Mouse (Mus musculus) spleen, postnatal 10 days (tissue): ENCODE measurements around the gene Nav3.

Source experiments
- DNase-seq, 2 experiments: peaks; one replicate each; pipeline ENCODE4 v3.0.0; 2021 to 2022; ENCODE audit warnings: low spot score in 2 of 2

Gene Nav3

DNA sequence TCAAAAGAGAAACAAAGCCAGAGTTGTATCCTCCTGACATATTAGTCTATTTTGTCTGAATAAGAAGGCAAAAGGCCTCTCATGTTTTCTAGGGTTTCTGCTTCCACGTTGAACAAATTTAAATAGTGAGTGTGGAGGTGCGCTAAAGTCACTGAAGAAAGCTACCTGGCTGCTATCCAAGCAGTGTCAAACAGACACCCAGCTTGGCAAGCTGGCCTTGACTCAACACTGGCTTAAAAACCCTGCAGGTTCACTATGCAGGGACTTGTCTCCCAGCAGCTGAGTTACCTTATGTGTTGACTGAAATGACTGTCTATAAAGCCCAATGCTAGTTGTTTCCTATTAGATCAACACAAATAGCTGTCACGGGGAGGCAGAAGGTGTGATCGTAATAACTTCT lies 612.3 kb downstream of the Nav3 start:
- DNase-seq = no peak

DNA sequence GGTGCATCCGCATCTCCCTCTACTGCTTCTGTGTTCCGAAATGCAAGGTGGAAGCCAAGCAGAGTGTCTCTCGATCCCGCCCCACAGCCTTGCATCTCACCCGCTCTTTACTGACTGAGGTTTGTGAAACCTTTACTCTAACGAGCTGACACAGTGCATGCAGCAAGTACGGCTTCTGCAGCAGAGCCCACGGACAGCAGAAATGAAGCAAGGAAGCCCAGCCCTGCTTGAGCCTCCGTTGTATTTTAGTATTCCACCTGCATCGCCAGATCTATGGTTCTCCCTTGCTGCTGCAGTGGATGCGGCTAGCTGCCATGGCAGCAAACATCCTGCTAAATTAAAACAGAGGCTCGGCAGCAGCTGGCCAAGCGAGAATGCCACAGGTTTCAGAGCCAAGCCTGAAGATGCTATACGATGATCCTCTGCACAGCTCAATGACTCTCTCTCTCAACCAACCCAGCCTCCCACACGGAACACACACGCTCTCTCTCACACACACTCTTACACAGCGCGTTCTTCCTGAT lies 623.2 kb downstream of the Nav3 start:
- DNase-seq = no peak

DNA sequence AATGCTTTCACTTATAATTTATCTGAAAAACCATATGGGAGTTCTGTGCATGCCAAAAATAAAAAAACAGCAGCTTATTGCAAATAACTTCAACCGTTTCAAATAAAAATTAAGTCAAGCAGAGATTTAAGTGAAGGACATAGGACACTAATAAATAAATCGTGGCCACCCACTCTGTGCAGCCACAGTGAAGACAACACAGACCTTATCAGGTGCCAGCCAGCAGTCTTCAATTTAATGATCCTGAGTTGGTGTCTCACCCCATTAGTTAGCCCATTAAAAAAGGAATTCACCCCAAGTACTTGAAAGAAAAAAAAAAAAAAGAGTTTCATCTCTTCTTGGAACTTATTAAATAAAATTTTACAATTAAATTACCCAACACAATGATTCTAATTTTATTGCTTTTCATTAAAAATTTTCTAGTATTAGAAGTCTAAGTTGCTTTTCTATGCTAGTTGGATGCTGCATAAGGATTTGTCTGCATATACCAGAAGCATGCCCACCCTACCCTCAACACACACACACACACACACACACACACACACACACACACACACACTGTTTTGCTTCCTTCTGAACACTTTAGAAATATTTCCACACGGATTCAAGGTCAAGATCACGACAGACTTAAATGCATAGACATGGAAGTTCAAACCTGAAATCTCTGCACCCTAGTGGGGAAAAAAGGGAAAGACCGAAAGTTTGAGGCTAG lies 649.1 kb downstream of the Nav3 start:
- DNase-seq = no peak

DNA sequence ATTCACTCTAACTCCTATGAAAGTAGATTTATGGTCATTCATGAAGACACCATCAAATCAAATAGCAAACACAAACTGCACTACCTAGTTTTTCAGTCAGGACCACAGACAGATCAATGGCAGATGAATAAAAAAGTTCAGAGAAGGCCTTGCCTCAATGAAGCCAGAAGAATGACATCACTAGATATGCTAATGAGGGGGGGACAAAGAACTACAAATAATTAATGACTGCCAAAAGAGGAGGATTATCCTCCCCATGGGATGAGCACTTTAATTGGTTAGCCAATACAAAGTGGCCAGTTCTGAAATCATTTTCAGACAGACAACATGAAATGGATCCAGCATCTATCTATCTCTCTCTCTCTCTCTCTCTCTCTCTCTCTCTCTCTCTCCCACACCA lies 652.6 kb downstream of the Nav3 start:
- no peak for DNase-seq

DNA sequence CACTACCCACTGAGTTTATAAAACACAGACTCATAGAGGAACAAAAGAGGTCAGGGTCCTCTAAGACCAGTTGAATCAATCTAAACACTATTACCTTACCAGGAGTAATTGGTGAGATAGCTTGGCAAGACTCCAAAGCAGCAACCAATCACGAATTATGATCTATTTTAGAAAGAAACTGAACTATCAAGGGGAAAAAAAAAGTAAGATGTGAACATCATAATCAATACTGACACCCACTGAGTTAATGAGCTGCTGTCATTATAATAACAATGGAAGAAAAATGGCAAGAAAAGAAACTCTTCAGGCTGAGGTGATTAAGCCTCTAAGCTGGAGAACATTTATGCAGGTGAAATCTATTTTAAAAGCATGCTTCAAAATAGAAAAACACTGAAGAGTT lies 653.8 kb downstream of the Nav3 start:
- no peak for DNase-seq

GRCm38 (mm10) chr10:109799246-109799645 lies 656.8 kb downstream of the Nav3 start:
- no peak for DNase-seq

GRCm38 (mm10) chr10:109796981-109797380 lies 659.0 kb downstream of the Nav3 start:
- no peak for DNase-seq

- DNase-seq = no peak
These were observed 662.5 kb downstream of the Nav3 start for GRCm38 (mm10) chr10:109793491-109793890.

DNA sequence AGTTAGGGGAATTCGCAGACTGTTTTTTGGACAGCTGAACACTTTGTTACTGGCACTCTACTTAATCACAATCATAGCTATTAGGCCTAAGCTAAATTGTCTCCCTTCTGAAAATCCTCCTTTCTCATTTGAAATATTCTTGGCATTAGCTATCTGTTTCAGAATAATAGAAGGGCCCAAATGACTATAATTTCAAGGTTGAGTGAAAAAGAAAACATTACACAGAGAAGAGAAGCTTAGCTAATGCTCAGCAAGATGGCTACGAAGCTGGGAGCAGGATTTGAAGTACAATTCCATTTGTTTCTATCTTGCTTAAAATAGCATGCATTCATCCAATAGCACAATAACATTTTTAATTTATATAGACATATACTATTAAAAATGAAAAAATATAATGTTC lies 667.3 kb downstream of the Nav3 start:
- DNase-seq = no peak

DNA sequence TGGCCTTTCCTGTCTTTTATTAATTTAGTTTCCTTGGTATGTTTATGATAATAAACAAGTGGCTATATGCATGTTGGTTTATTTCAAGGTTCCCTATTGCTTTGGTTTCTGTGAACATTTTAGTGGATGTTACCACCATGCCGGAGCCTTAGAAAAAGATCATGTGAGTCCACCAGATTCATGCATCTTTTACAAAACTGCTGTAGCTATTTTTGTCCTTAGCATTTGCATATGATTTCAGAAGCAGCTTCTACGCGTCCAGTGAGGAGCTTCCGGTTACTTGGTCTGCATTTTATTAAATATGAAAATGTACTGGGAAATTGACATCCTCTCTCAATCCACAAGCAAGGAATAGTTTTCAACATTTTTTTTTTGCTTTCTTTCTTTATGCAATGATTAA lies 676.9 kb downstream of the Nav3 start:
- DNase-seq = no peak

DNA sequence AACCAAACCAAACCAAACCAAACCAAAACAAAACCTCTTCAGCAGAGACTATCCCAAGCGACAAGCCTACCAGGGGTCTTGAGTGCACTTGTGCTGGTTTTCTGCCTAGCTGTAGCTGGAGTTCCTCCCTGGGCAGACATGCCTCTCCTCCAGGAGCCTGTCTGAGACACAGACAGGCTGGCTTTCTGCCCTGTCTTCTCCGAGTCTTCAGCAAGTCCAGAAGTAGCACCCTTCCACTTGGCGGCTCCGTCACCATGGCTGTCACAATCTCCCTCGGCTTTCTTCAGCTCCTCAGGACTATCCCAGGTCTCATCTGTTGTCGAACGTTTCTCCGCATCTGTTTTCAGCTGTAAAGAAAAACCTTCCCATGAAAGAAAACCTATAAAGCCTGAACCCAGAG lies 686.9 kb downstream of the Nav3 start:
- no peak for DNase-seq

- peak in 1 of 2 experiments; percentile 25 for DNase-seq
These were observed 690.4 kb downstream of the Nav3 start for GRCm38 (mm10) chr10:109765650-109766049.

DNA sequence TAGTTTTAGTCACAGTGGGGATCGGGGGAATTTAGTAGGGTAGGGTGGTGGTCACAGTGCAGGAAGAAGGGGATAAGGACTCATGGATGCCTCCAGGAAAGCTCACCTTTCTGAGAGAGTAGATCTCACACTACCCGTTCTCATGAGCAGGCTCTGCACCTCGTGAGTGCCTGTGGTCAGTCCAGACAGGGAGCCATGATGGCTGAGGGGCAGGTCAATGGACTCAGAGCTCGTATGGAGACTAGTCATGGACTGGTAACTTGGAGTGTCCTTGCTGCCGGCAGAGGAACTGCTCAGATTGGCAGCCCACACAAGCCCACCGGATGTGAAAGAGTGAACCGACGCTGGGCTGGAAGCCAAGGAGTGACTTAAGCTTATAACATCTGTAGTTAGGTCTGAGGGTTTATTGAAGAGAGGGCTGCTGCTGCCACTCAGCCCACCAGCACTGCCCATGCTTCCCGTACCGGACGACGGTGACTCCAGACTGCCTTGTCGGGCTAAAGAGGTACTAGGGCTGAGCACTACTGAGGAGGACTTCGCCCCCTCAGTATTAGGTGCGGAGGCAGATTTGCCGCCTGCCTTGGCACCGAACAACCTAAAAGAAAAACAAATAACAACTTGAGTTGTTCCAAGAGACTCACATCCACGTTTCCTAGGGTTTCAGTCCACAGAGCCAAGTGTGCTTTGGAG lies 691.4 kb downstream of the Nav3 start:
- DNase-seq = no peak

DNA sequence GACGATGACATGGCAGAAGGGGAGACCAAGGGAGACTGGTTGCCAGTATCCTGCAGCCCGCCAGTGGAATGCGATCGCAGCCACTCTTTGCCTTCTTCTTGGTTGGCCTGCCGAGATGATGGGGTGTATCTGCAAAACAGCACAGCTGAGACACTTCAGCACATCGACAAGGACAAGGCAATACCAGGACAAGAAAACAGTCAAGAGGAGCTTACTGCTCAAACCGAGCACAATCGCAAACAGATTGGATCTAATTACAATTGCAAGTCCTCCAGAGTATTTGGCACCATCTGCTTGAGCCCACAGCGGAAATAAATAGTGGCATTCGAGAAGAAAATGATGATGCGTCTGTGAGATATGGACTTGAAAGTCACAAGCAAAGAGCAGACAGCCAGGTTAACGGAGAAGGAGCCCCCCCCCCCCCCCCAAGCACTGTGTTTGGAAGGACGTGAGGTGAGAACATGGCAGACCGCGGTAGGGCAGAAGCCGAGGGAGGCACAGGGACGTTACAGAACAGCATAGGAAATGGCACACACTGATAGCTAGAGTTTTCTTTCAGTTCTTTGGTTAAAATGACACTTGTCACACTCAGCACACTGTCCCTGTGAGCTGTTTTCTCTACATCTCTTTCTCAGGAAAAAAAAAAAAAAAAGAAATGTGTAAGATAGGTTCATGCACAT lies 696.9 kb downstream of the Nav3 start:
- no peak for DNase-seq

- DNase-seq = no peak
These were observed 709.1 kb downstream of the Nav3 start for GRCm38 (mm10) chr10:109746901-109747300.

GRCm38 (mm10) chr10:109741664-109742063 lies 714.3 kb downstream of the Nav3 start:
- no peak for DNase-seq

GRCm38 (mm10) chr10:109740326-109740725 lies 715.7 kb downstream of the Nav3 start:
- DNase-seq = no peak

DNA sequence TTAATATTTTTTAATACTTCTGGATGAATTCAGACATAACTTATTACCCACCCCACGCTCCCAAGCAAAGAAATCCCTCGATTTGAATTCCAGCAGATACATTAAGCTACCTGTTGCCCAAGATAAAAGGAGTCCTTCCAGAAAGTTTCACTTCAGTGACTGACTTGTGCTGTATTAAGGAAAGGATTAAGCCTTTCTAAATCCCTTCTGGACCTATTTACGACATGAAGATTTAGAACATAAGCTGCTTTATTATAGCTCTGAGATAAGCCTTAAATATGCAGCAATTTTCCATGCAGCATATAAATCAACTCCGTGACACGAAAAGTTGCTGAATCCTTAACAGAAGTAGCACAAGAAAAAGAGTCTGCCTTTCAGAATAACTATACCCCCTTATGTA lies 732.4 kb downstream of the Nav3 start:
- no peak for DNase-seq

DNA sequence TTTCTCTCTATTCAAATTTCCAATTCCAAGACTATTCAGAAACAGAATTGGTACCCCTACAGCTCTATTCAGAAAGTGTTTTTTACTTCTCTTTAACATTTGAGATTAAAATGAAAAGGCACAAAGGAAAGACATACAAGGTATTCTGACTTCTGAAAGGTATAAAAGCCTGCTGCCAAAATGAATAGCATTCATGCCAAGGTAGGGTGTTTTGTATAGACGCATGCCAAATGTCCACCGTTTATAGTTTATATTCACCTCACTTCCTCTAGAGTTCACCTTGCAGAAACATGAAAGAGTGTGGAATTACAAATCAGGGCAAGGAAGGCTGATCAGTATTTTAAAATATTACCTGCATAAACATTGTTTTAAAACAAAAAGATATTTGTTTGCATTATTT lies 737.2 kb downstream of the Nav3 start:
- no peak for DNase-seq

GRCm38 (mm10) chr10:109718390-109718789 lies 737.6 kb downstream of the Nav3 start:
- DNase-seq = no peak

DNA sequence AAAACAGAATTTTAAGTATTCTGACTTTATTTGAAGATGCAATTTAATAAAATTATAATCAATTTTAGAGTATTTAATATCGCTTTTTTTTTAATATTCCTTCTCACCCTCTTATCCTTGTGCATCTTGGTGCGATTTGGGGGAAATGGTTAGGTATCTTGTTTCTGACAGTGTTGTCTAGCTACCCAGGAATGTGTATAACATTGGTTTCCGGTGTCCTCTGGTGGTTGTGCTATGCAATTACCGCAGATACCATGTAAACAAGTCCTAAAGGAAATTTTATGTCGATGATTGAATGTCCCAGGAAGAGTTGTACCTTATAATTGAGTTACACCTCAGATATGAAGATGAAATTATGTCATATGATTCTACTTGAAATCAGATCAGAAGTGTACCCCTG lies 743.0 kb downstream of the Nav3 start:
- no peak for DNase-seq

GRCm38 (mm10) chr10:109699771-109700335 lies 756.2 kb downstream of the Nav3 start:
- no peak for DNase-seq
